Mouse (Mus musculus) adrenal gland, postnatal 14 days (tissue): ENCODE results near the gene Hist1h2ai. TPM values are rescaled to one million over a fixed set of nuclear protein-coding genes. Genes with fewer than 3 reads are reported as not detected.

Experiments used
- microRNA-seq, 2 experiments: library from miRNA; unstranded; fragments of <30 nt; microRNA quantifications; one replicate each; pipeline ENCODE4 v1.2.0; 2021
- total RNA-seq: library from RNA; stranded (reverse); gene quantifications from 2 replicates; pipeline ENCODE4 v1.2.3, GENCODE M21; 2021

The Hist1h2ai gene
- total RNA-seq, 1 experiment from 2014 or later, result 184 TPM

Small RNA genes lying within 50 kb of the gene (microRNA-seq; reads per million reads assigned to microRNA genes)
- 0 reads per million in 2 experiments for gene Gm44357
- gene Gm44367, result 0 reads per million in 2 experiments
- 0 reads per million in 2 experiments for gene Gm44454

Other genes with a start within 250 kb of the Hist1h2ai start
- gene Nkapl, start 247.9 kb upstream of the Hist1h2ai start, total RNA-seq, result 1.4 and 1.7 TPM in 2 replicates
- gene Zkscan4, start 237.5 kb upstream of the Hist1h2ai start, total RNA-seq, result 2.3 and 3.9 TPM in 2 replicates
- not detected in 2 replicates for gene Gm10065, start 237.0 kb upstream of the Hist1h2ai start, total RNA-seq
- 16.7 and 18.3 TPM in 2 replicates for gene AK157302, start 221.2 kb upstream of the Hist1h2ai start, total RNA-seq
- gene Gm11273, start 215.0 kb upstream of the Hist1h2ai start, total RNA-seq, result 174 and 184 TPM in 2 replicates
- 17.4 and 20.4 TPM in 2 replicates for gene Zkscan8, start 185.3 kb upstream of the Hist1h2ai start, total RNA-seq
- gene Olfr1366, start 173.6 kb upstream of the Hist1h2ai start, total RNA-seq, result not detected in 2 replicates
- not detected in 2 replicates for gene Olfr1535, start 156.5 kb upstream of the Hist1h2ai start, total RNA-seq
- not detected in 2 replicates for gene Olfr1364, start 134.7 kb upstream of the Hist1h2ai start, total RNA-seq
- gene Olfr1362, start 102.4 kb upstream of the Hist1h2ai start, total RNA-seq, result not detected in 2 replicates
- gene Olfr11, start 73.9 kb upstream of the Hist1h2ai start, total RNA-seq, result not detected in 2 replicates
- not detected in 2 replicates for gene Olfr1361, start 53.0 kb upstream of the Hist1h2ai start, total RNA-seq
- not detected in 2 replicates for gene Olfr1360, start 39.0 kb upstream of the Hist1h2ai start, total RNA-seq
- not detected in 2 replicates for gene Olfr1359, start 18.3 kb upstream of the Hist1h2ai start, total RNA-seq
- gene Hist1h2bl, start 279 bp upstream of the Hist1h2ai start, total RNA-seq, result 191 and 254 TPM in 2 replicates
- gene Hist1h3h, start 1.2 kb downstream of the Hist1h2ai start, total RNA-seq, result 287 and 324 TPM in 2 replicates
- 57.9 and 74.0 TPM in 2 replicates for gene Hist1h2bm, start 5.6 kb downstream of the Hist1h2ai start, total RNA-seq
- 35.2 and 49.4 TPM in 2 replicates for gene Hist1h4j, start 18.6 kb downstream of the Hist1h2ai start, total RNA-seq
- gene Hist1h4k, start 34.1 kb downstream of the Hist1h2ai start, total RNA-seq, result 468 and 533 TPM in 2 replicates
- gene Hist1h2ak, start 37.4 kb downstream of the Hist1h2ai start, total RNA-seq, result 72.0 and 91.7 TPM in 2 replicates
- gene Hist1h2bn, start 37.7 kb downstream of the Hist1h2ai start, total RNA-seq, result 127 and 142 TPM in 2 replicates
- 129 and 152 TPM in 2 replicates for gene Hist1h1b, start 64.2 kb downstream of the Hist1h2ai start, total RNA-seq
- gene Hist1h3i, start 66.9 kb downstream of the Hist1h2ai start, total RNA-seq, result 215 and 253 TPM in 2 replicates
- gene Hist1h2an, start 70.8 kb downstream of the Hist1h2ai start, total RNA-seq, result 38.5 and 43.6 TPM in 2 replicates
- 68.9 and 94.7 TPM in 2 replicates for gene Hist1h2bp, start 71.0 kb downstream of the Hist1h2ai start, total RNA-seq
- gene Hist1h2bq, start 93.8 kb downstream of the Hist1h2ai start, total RNA-seq, result 128 and 131 TPM in 2 replicates
- not detected in 2 replicates for gene Hist1h2ao, start 94.0 kb downstream of the Hist1h2ai start, total RNA-seq
- 417 and 512 TPM in 2 replicates for gene Hist1h4m, start 95.3 kb downstream of the Hist1h2ai start, total RNA-seq
- 37.8 and 56.1 TPM in 2 replicates for gene Hist1h4n, start 115.8 kb downstream of the Hist1h2ai start, total RNA-seq
- 319 and 352 TPM in 2 replicates for gene Hist1h2ap, start 117.1 kb downstream of the Hist1h2ai start, total RNA-seq
- gene Hist1h2br, start 117.3 kb downstream of the Hist1h2ai start, total RNA-seq, result 132 and 133 TPM in 2 replicates
- 1.3 and 1.7 TPM in 2 replicates for gene Zfp184, start 228.7 kb downstream of the Hist1h2ai start, total RNA-seq